Mouse (Mus musculus): ENCODE measurements at regions not wholly inside any gene's neighbourhood (a gene's known extent, or its start where the extent isn't known, plus 50 kb on each side); places are given as distances from the start of the nearest gene placed in this dataset.

DNA sequence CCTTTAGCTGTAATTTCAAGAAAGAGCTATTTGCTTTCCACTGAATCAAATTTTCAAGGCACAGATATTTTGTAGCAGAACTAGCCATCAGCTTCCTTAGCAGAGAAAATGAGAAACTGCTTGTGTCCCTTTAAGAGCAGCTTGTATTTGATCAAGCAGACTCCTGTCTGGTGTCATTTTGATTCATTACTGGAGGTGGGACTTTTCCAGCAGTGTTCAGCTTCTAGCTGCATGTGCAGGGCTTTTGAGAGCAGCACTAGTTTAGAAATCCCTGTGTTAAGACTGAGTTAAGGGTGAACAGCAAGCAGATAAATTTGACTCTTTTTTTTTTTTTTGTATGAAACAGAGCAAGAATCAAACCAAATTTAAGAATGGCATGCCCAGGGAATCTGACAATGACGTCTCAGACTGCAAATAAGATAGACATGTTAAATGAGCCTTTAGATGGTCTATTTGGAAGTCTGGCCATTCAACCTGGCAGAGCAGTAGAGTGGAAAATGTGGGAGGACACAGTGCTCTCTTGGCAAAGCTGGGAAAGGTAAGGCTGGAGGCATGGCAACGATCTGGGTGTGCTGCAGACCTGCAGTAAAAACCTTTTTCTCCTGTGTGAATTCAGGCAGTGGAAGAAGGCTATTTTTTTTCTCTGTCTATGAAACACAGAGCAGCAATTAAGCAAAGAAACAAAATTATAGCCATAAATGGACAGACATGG lies 419.9 kb upstream of the Dmd start:
- no peak for TF ChIP-seq CTCF (IDR thresholded peaks at IDR 0.05)
- Histone ChIP-seq H3K4me1 (ENCODE audit: insufficient read depth, low read length) (no peaks in the 10 kb centered on the region), H3K27me3 (ENCODE audit: insufficient read depth, low read length) (no peaks in the 10 kb centered on the region), H3K36me3 (ENCODE audit: insufficient read depth, low read length) (no peaks in the 10 kb centered on the region), H3K9ac (replicated peaks; ENCODE audit: low read length, poor library complexity, severe bottlenecking) (no peak overlapping the region), H3K9me3 (ENCODE audit: low read length) (no peaks in the 10 kb centered on the region), H3K4me3 (ENCODE audit: low read depth, low read length) (no peak overlapping the region), H3K4me2 (ENCODE audit: low read depth, low read length, poor library complexity, severe bottlenecking) (no peak overlapping the region), H3K27ac (ENCODE audit: low read depth, low read length) (no peak overlapping the region)
- DNase-seq (ENCODE audit: low spot score) = peak; percentile 6
- WGBS = 62% methylated on average over 2 of the region's 2 CpGs
- ATAC-seq (ENCODE audit: low FRiP score) = no peak

DNA sequence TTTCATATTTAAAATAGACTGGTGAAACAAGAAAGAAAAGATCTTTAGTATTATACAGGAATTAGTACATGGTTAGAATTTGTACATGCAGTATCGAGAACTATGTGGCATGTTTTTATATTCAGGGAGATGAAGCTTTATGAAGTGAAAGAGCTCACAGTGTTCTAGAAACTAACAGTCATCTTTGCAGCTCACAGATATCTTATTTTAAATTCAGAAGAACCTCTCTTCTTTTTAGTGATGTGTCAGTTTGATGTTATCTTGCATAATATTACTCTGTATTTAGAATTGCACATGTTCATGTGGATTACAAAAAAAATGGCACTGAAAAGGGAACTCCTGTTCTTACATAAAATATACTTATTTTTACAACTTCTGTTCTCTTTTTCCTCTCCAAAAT lies 377.1 kb upstream of the Dmd start:
- ATAC-seq (ENCODE audit: low FRiP score) = no peak

DNA sequence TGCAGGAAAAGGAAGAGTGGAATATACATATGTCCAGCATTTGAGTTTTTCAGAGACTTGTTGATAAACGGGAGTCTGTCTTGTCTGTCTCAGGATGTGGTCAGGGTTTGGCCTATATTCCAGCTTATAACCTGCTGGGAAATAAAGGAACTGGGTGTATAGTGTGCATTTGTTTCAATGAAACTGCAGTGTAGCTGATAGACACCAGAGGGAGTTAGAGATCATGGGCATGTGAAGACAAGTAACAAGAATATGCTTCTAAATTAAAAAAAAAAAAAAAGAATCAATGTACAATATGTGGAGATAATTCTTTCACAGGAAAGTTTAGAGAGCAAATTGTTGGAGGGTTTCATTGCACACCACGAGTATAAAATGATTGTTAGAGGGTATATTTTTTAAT lies 335.3 kb upstream of the Dmd start:
- Histone ChIP-seq H3K4me1 (ENCODE audit: insufficient read depth, low read length) (no peaks in the 10 kb centered on the region), H3K27ac (ENCODE audit: low read depth, low read length) (no peak overlapping the region), H3K4me2 (ENCODE audit: low read depth, low read length, poor library complexity, severe bottlenecking) (no peak overlapping the region), H3K4me3 (ENCODE audit: low read depth, low read length) (no peak overlapping the region), H3K27me3 (ENCODE audit: insufficient read depth, low read length) (no peaks in the 10 kb centered on the region), H3K36me3 (ENCODE audit: insufficient read depth, low read length) (no peaks in the 10 kb centered on the region), H3K9ac (replicated peaks; ENCODE audit: low read length, poor library complexity, severe bottlenecking) (no peak overlapping the region), H3K9me3 (ENCODE audit: low read length) (no peaks in the 10 kb centered on the region)
- 54% methylated on average over 2 of the region's 2 CpGs for WGBS
- peak; percentile 53 for TF ChIP-seq CTCF (IDR thresholded peaks at IDR 0.05)
- no peak for ATAC-seq (ENCODE audit: low FRiP score)
- no peak for DNase-seq (ENCODE audit: low spot score)

More for the DNA sequence above, 377.1 kb upstream of the Dmd start:
- Histone ChIP-seq H3K4me2 (ENCODE audit: low read depth, low read length, poor library complexity, severe bottlenecking) (no peak overlapping the region), H3K27me3 (ENCODE audit: insufficient read depth, low read length) (no peaks in the 10 kb centered on the region), H3K9me3 (ENCODE audit: low read length) (no peaks in the 10 kb centered on the region), H3K36me3 (ENCODE audit: insufficient read depth, low read length) (no peaks in the 10 kb centered on the region), H3K4me1 (ENCODE audit: insufficient read depth, low read length) (no peaks in the 10 kb centered on the region), H3K9ac (replicated peaks; ENCODE audit: low read length, poor library complexity, severe bottlenecking) (no peak overlapping the region), H3K27ac (ENCODE audit: low read depth, low read length) (no peak overlapping the region), H3K4me3 (ENCODE audit: low read depth, low read length) (no peak overlapping the region)
- DNase-seq (ENCODE audit: low spot score) = no peak
- WGBS = 77% methylated on average over 1 of the region's 1 CpGs
- TF ChIP-seq CTCF (IDR thresholded peaks at IDR 0.05) = no peak

- Histone ChIP-seq H3K36me3 (ENCODE audit: insufficient read depth, low read length) (no peaks in the 10 kb centered on the region), H3K4me1 (ENCODE audit: insufficient read depth, low read length) (no peaks in the 10 kb centered on the region), H3K4me3 (ENCODE audit: low read depth, low read length) (no peak overlapping the region), H3K9me3 (ENCODE audit: low read length) (no peaks in the 10 kb centered on the region), H3K9ac (replicated peaks; ENCODE audit: low read length, poor library complexity, severe bottlenecking) (no peak overlapping the region), H3K27ac (ENCODE audit: low read depth, low read length) (no peak overlapping the region), H3K4me2 (ENCODE audit: low read depth, low read length, poor library complexity, severe bottlenecking) (no peak overlapping the region), H3K27me3 (ENCODE audit: insufficient read depth, low read length) (no peaks in the 10 kb centered on the region)
- 89% methylated on average over 3 of the region's 3 CpGs for WGBS
- DNase-seq (ENCODE audit: low spot score) = no peak
- no peak for ATAC-seq (ENCODE audit: low FRiP score)
- no peak for TF ChIP-seq CTCF (IDR thresholded peaks at IDR 0.05)
Observed at GRCm38 (mm10) chrX:82650359-82650758, 298.3 kb upstream of the Dmd start.

Data from midbrain, postnatal 0 days (tissue).